Mouse (Mus musculus) ovary, adult 10 weeks (tissue): ENCODE data around the gene 9430007A20Rik. TPM values are rescaled to one million over a fixed set of nuclear protein-coding genes. Genes with fewer than 3 reads are reported as not detected.

Source experiments
- polyA plus RNA-seq: library from polyadenylated mRNA; stranded (reverse); fragments of 350-450 nt; fragmentation: Illumina TruSeq; extraction: RNeasy Lipid Tissue Mini Kit (QIAGEN cat#74804); gene quantifications from one replicate; pipeline ENCODE4 v1.2.3, GENCODE M21; 2014

The 9430007A20Rik gene
- polyA plus RNA-seq, result not detected

GRCm38 (mm10) chr4:144519522-144519921 is at the start of gene 9430007A20Rik:
Gene 9430007A20Rik, plus strand, starts transcription at chr4:144519822.

GRCm38 (mm10) chr4:144565034-144565433 is 45.4 kb downstream of the 9430007A20Rik start, which contains the start of gene Gm13124:
Gene Gm13124, minus strand, starts transcription at chr4:144565134.

Other genes starting within 250 kb of the 9430007A20Rik start
- not detected for gene Pramel5, start 239.3 kb upstream of the 9430007A20Rik start, polyA plus RNA-seq
- not detected for gene Gm13128, start 189.6 kb upstream of the 9430007A20Rik start, polyA plus RNA-seq
- not detected for gene Gm13119, start 161.9 kb upstream of the 9430007A20Rik start, polyA plus RNA-seq
- 5.3 TPM for gene Pramef20, start 141.9 kb upstream of the 9430007A20Rik start, polyA plus RNA-seq
- 16.2 TPM for gene Pramef12, start 111.4 kb upstream of the 9430007A20Rik start, polyA plus RNA-seq
- not detected for gene 1700012P22Rik, start 81.0 kb upstream of the 9430007A20Rik start, polyA plus RNA-seq
- gene Gm9944, start 66.5 kb upstream of the 9430007A20Rik start, polyA plus RNA-seq, result not detected
- not detected for gene Aadacl3, start 56.1 kb upstream of the 9430007A20Rik start, polyA plus RNA-seq
- not detected for gene Gm13124, start 45.3 kb downstream of the 9430007A20Rik start, polyA plus RNA-seq
- not detected for gene Aadacl4, start 93.9 kb downstream of the 9430007A20Rik start, polyA plus RNA-seq
- gene Gm436, start 166.5 kb downstream of the 9430007A20Rik start, polyA plus RNA-seq, result not detected
- gene Gm13178, start 201.6 kb downstream of the 9430007A20Rik start, polyA plus RNA-seq, result not detected